Mouse (Mus musculus): ENCODE measurements at regions not wholly inside any gene's neighbourhood (a gene's known extent, or its start where the extent isn't known, plus 50 kb on each side); places are given as distances from the start of the nearest gene placed in this dataset.

DNA sequence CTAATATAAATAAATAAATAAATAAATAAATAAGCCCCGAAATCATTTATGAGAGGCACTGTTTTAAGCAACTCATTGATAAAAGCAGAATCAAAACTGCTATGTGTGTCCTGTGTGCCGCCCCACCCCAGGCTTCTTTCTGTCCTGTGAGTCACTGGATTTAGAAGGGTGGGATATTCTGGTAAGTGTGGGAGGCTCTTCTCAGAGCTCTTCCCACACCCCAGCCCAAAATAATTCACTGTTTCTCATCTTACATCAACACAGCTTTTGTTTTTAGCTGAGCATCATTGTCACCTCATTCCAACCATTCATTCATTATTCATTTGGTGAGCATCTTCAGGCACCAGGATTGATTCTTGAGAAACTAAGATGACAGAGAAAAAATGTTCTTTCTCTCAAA lies 118.4 kb downstream of the Barx2 start:
- Histone ChIP-seq H3K27ac (replicated peaks) (no peak overlapping the region), H3K4me3 (no peak overlapping the region), H3K9ac (no peak overlapping the region), H3K4me1 (replicated peaks) (no peaks in the 10 kb centered on the region), H3K9me3 (no peaks in the 10 kb centered on the region), H3K27me3 (no peaks in the 10 kb centered on the region), H3K4me2 (no peak overlapping the region), H3K36me3 (no peaks in the 10 kb centered on the region)
- WGBS = 98% methylated on average over 2 of the region's 2 CpGs
- ATAC-seq (ENCODE audit: low read depth) = no peak

DNA sequence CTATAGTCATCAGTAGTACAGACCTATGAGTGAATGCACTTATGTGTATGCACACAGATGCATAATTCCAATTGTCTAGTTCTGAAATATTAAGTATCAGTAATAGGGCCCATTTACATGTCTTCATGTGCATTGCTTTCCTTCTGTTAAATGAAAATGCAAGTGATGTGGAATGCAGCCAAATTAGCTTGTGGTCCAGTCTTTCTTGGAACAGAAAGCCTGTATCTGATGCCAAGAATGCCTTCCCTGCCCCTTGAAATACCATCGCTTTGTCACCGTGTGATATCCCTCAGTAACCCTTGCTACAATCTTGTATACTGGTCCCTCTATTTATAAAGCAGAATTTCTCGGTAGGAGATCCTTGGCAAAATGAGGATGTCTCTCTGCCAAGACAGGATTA lies 137.3 kb downstream of the Barx2 start:
- Histone ChIP-seq H3K4me1 (replicated peaks) (no peaks in the 10 kb centered on the region), H3K27ac (replicated peaks) (no peak overlapping the region), H3K36me3 (no peaks in the 10 kb centered on the region), H3K4me3 (no peak overlapping the region), H3K9me3 (no peaks in the 10 kb centered on the region), H3K9ac (no peak overlapping the region), H3K4me2 (no peak overlapping the region), H3K27me3 (no peaks in the 10 kb centered on the region)
- no peak for ATAC-seq (ENCODE audit: low read depth)
- WGBS = 85% methylated on average over 3 of the region's 3 CpGs

DNA sequence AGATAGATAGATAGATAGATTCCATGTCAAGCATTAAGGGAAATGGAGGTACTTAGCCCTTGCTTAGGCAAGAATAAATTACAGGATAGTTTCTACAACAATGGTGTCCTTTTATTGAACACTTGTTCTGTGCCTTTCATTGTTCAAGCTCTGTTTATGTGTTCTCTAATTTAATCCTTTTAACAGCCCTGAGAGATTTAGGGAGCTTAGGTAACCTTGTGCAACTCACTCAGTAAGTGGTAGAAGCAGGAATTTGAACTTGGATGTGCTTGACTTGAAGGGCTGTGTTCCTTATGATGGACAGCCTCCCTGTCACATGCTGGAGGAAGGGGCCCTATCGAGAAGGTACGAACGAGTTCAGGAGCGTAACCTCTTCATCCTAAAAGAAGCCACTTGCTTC lies 147.9 kb downstream of the Barx2 start:
- 91% methylated on average over 4 of the region's 4 CpGs for WGBS

DNA sequence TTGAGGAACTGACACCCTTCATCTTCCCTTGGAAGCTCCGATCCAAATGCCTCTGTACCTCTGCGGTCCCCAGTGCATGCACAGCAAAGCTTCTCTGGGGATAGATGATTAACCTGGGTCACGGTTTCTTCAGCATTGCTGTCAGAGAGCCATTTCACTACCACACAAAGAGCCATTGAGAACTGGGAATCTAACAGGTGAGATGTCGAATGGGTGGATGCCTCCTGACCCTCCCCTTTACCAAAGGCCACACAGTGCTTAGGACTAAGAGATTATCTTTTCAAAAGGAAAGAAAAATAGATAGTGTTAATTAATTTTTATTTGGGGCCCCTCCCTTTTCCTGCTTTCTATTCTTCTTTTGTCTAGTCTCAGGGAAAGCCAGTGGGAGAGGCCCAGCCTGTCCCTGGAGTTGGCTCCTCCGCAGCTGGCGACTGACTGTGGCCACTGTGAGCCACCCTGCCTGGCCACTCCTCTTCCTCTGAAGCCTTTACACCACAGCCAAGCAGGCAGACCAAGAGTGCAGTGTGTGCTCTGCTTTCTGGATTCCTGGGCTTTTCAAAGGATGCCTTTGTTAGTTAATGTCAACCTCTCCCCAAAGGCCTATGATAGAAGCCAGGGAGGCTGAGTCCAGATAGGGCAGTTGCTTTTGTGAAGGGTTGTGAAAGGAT lies 155.2 kb downstream of the Barx2 start:
- 52% methylated on average over 6 of the region's 6 CpGs for WGBS
- H3K27ac ChIP-seq (replicated peaks) = no peak overlapping the region
- no peak for ATAC-seq (ENCODE audit: low read depth)

More for the DNA sequence above, 147.9 kb downstream of the Barx2 start:
- H3K27ac ChIP-seq (replicated peaks) = no peak overlapping the region
- no peaks in the 10 kb centered on the region for H3K27me3 ChIP-seq
- no peak overlapping the region for H3K9ac ChIP-seq
- H3K4me1 ChIP-seq (replicated peaks) = no peaks in the 10 kb centered on the region
- no peak overlapping the region for H3K4me2 ChIP-seq
- no peaks in the 10 kb centered on the region for H3K9me3 ChIP-seq
- H3K36me3 ChIP-seq = no peaks in the 10 kb centered on the region
- no peak overlapping the region for H3K4me3 ChIP-seq
- ATAC-seq (ENCODE audit: low read depth) = no peak

DNA sequence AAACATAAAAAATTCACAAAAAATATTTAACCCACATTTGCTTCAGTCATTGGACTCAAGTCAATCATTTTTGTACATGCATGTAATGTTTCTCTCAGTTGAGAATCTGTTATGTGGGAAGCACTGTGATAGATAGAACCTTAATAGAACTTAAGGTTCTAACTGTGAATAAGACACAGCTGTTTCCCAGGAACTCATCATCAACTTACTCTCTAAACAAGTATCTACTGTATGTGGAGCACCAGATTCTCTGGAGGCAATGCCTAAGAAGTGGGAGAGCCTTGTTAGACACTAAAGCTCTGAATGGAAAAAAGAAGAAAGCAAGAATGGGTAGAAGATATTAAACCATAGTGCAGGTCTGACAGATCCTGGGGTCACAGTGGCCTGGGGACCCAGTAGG lies 182.8 kb downstream of the Barx2 start:
- Histone ChIP-seq H3K4me1 (replicated peaks) (no peaks in the 10 kb centered on the region), H3K27ac (replicated peaks) (no peak overlapping the region), H3K4me3 (no peak overlapping the region), H3K27me3 (no peaks in the 10 kb centered on the region), H3K4me2 (no peak overlapping the region), H3K9ac (no peak overlapping the region), H3K9me3 (no peaks in the 10 kb centered on the region), H3K36me3 (no peaks in the 10 kb centered on the region)
- no peak for ATAC-seq (ENCODE audit: low read depth)

More for the DNA sequence above, 155.2 kb downstream of the Barx2 start:
- no peak overlapping the region for H3K9ac ChIP-seq
- no peaks in the 10 kb centered on the region for H3K27me3 ChIP-seq
- no peaks in the 10 kb centered on the region for H3K4me1 ChIP-seq (replicated peaks)
- no peaks in the 10 kb centered on the region for H3K9me3 ChIP-seq
- no peak overlapping the region for H3K4me2 ChIP-seq
- H3K36me3 ChIP-seq = no peaks in the 10 kb centered on the region
- no peak overlapping the region for H3K4me3 ChIP-seq

DNA sequence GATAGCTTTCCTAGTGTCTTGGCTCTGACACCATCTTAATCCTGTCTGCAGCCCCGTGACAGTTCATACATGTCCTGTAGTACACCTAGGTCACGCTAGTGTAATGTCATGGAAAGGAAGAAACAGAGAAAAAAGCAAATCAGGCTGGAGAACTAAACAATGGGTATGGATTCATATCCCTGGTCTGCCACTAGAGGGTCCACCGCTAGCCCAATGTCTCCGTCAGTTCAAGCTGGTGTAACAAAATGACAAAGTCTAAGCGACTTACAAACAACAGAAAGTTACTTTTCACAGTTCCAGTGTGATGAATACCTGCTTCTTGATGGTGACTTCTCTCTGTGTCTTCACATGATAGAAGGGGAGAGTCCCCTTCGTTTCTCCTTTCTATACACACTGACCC lies 194.0 kb downstream of the Barx2 start:
- ATAC-seq (ENCODE audit: low read depth) = no peak

DNA sequence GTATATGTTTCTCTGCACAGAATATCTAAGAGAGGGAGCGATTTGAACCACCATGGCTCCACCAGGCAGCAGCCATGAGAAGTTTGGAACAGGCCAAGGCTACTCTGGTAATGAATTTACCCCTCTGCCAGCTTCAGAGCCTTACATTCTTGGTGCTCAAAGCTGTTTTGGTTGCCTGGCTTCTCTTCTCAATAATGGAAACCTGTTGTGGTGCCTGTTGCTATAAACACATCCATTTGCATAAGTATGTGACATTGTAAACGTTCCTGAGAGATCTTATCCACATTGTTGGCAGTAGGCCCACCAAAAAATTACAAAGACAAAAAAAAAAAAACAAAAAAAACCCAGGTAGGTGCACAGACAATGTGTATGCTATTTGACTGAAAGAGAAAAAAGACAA lies 203.2 kb downstream of the Barx2 start:
- Histone ChIP-seq H3K4me3 (no peak overlapping the region), H3K27me3 (no peaks in the 10 kb centered on the region), H3K4me2 (no peak overlapping the region), H3K36me3 (no peaks in the 10 kb centered on the region), H3K9ac (no peak overlapping the region), H3K9me3 (no peaks in the 10 kb centered on the region), H3K4me1 (replicated peaks) (no peaks in the 10 kb centered on the region), H3K27ac (replicated peaks) (no peak overlapping the region)
- 68% methylated on average over 2 of the region's 2 CpGs for WGBS
- ATAC-seq (ENCODE audit: low read depth) = no peak

More for the DNA sequence above, 194.0 kb downstream of the Barx2 start:
- no peak overlapping the region for H3K4me2 ChIP-seq
- H3K9ac ChIP-seq = no peak overlapping the region
- no peaks in the 10 kb centered on the region for H3K4me1 ChIP-seq (replicated peaks)
- no peaks in the 10 kb centered on the region for H3K27me3 ChIP-seq
- no peak overlapping the region for H3K27ac ChIP-seq (replicated peaks)
- H3K36me3 ChIP-seq = no peaks in the 10 kb centered on the region
- 69% methylated on average over 6 of the region's 6 CpGs for WGBS
- no peak overlapping the region for H3K4me3 ChIP-seq
- H3K9me3 ChIP-seq = no peaks in the 10 kb centered on the region

DNA sequence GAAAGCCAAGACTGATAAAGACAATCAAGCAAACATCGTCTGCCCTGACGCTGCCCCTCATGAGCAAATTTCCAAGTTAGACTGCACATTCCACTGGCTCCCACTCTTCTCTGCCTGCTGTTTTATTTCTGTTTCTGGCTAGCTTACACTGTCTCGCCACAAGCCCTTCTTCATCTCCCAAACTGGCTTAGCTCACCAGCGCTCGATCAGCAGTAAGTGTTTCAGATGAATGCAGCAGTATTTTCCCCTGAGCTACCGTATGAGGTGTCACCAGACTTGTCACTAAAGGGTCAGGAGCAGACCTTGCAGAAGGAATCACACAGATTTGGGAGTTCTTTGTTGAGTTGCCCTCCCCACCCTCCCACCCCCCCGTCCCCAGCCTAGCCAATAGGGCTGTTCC lies 206.6 kb downstream of the Barx2 start:
- H3K4me3 ChIP-seq = no peak overlapping the region
- no peak overlapping the region for H3K27ac ChIP-seq (replicated peaks)
- no peak for ATAC-seq (ENCODE audit: low read depth)
- H3K27me3 ChIP-seq = no peaks in the 10 kb centered on the region
- H3K4me2 ChIP-seq = no peak overlapping the region
- no peak overlapping the region for H3K9ac ChIP-seq
- H3K4me1 ChIP-seq (replicated peaks) = no peaks in the 10 kb centered on the region
- H3K36me3 ChIP-seq = no peaks in the 10 kb centered on the region
- 86% methylated on average over 6 of the region's 7 CpGs for WGBS
- H3K9me3 ChIP-seq = no peaks in the 10 kb centered on the region

DNA sequence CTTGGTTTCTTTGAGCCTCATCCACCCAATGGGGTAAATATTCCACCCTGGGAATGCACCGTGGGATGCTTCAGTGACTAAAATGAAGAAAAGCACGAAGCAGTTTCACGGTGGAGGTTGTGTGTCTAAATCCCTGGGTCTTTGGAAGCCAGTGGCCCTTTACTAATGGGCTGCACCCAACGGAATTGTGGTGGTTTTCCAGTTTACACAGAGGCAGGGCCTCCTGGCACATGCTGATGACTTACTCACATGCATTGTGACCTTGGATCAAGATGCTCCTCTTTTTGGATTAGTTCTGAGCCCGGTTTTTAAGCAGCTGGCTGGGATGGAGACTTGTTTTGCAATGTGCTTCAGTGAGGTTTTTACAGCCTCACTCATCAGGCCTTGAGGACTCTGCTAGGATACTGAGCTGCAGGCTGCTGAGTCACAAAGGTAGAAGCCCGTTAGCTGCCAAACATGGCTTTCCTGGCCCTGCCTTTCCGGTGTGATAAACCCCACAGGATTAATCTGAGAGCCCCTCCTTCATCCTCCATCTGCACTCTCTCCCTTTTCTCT lies 222.3 kb downstream of the Barx2 start:
- Histone ChIP-seq H3K9me3 (no peaks in the 10 kb centered on the region), H3K9ac (no peak overlapping the region), H3K27ac (replicated peaks) (no peak overlapping the region), H3K4me1 (replicated peaks) (peaks cover 11% of the 10 kb centered on the region), H3K4me2 (no peak overlapping the region), H3K36me3 (no peaks in the 10 kb centered on the region), H3K27me3 (peaks cover 6% of the 10 kb centered on the region), H3K4me3 (no peak overlapping the region)
- WGBS = 59% methylated on average over 7 of the region's 7 CpGs
- ATAC-seq (ENCODE audit: low read depth) = no peak

DNA sequence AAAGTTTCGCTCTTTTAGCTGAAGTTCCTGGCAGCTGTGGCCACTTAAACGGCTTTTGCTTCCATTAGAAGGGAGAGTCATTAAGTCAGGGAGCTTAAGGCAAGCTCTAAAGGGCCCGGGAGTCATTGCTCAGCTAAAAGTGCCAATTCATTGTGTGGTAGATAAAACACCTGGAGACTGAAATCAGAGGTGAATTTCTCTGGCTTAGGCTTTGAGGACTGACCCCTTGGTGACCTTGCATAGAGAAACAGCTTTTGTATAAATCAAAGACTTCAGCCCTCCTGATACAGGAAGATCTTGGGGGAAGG lies 224.1 kb upstream of the Tmem45b start:
- no peak for ATAC-seq (ENCODE audit: low read depth)
- no peaks in the 10 kb centered on the region for H3K9me3 ChIP-seq
- peak overlapping the region; percentile 20 for H3K4me3 ChIP-seq
- peaks cover 26% of the 10 kb centered on the region for H3K4me1 ChIP-seq (replicated peaks)
- H3K36me3 ChIP-seq = no peaks in the 10 kb centered on the region
- no peak overlapping the region for H3K9ac ChIP-seq
- WGBS = 0% methylated on average over 3 of the region's 3 CpGs
- peak overlapping the region; percentile 52 for H3K4me2 ChIP-seq
- H3K27ac ChIP-seq (replicated peaks) = no peak overlapping the region
- peaks cover 12% of the 10 kb centered on the region for H3K27me3 ChIP-seq

DNA sequence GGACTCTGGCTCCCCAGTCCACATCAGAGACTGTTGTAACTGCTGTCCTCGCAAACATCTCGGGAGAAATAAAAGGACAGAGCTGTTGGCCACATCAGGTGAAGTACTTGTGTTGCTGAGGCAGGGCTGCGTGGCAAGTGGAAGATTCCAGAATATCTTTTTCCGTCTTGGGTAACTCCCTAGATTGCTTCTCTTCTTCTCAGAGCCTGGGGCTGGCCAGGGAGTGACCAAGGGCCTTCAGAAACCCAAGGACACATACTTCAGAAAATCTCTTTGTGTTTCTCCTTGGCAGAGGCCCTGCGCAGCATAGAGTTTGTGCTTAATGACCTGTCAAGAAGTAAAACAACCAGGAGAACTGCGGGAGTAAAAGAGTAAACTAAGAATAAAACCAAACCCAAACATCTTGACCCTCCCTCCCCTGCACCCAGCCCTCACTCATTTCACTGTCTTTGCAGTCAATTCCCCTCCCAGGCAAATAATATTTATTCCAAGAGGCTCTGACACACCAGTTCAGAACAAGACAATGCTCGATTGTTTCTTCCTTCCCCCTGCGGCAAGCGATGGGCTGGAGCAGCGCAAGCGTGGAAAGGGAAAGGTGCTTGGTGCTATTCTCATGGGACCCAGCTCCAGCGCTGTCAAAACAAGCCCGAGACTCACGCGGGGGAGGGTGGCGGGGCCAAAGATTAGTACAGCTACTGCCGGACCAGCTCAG lies 223.6 kb upstream of the Tmem45b start:
- WGBS = 20% methylated on average over 17 of the region's 17 CpGs
- Histone ChIP-seq H3K4me1 (replicated peaks) (peaks cover 29% of the 10 kb centered on the region), H3K9ac (no peak overlapping the region), H3K27me3 (peaks cover 17% of the 10 kb centered on the region), H3K36me3 (no peaks in the 10 kb centered on the region), H3K9me3 (no peaks in the 10 kb centered on the region), H3K4me3 (peak overlapping the region; percentile 20), H3K4me2 (peak overlapping the region; percentile 52), H3K27ac (replicated peaks) (no peak overlapping the region)
- 0 out of 2 replicates have a peak, but pooled peaks have one; percentile 28 for ATAC-seq (ENCODE audit: low read depth)

DNA sequence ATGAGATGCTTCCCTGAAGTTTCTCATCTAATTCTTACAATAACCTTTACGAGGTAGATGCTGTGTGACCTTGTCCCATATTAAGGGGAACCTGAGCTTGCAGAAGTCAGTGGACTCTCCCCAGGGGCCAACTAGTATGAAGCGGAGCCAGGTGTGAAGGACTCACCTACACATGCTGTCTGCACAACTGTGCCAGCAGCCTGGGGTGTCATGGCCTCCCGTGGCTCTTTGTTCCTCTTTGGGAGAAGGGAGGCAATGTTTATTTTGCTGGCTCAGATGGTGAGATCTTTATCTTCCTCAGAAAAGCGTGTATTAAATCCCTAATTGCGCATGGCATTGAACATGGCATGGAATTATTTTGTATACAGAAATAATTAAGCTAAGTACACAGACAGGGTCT lies 222.2 kb upstream of the Tmem45b start:
- peaks cover 22% of the 10 kb centered on the region for H3K27me3 ChIP-seq
- no peaks in the 10 kb centered on the region for H3K9me3 ChIP-seq
- ATAC-seq (ENCODE audit: low read depth) = no peak
- H3K9ac ChIP-seq = no peak overlapping the region
- H3K4me1 ChIP-seq (replicated peaks) = peaks cover 29% of the 10 kb centered on the region
- H3K36me3 ChIP-seq = no peaks in the 10 kb centered on the region
- H3K27ac ChIP-seq (replicated peaks) = no peak overlapping the region
- no peak overlapping the region for H3K4me3 ChIP-seq
- no peak overlapping the region for H3K4me2 ChIP-seq
- 94% methylated on average over 5 of the region's 5 CpGs for WGBS

DNA sequence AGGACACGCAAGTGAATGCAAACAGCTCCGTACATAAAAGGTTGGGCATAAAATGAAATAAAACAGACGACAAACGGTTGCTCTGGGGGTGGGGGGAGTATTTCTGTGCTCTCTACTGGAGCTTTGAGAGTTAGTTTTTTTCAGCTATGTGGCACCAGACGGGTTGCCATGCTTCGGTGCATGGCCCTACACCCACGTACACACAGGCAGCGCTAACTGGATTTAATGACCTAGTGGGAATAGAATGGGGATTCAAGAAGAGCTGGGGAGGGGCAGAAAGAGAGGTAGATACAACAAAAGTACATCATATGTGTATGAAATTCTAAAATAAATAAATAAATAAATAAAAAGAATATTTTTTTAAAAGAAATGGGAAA lies 220.5 kb upstream of the Tmem45b start:
- Histone ChIP-seq H3K27ac (replicated peaks) (no peak overlapping the region), H3K9ac (no peak overlapping the region), H3K4me2 (peak overlapping the region; percentile 24), H3K36me3 (no peaks in the 10 kb centered on the region), H3K4me3 (no peak overlapping the region), H3K9me3 (no peaks in the 10 kb centered on the region), H3K4me1 (replicated peaks) (peaks cover 29% of the 10 kb centered on the region), H3K27me3 (peaks cover 22% of the 10 kb centered on the region)
- WGBS = 49% methylated on average over 8 of the region's 8 CpGs
- ATAC-seq (ENCODE audit: low read depth) = peak; percentile 33; the same call in 1 of the 2 replicates
